Mouse (Mus musculus): ENCODE data around the gene Parva.
A peak's percentile ranks its signal among the peaks of the same experiment; 100 is the strongest.

The Parva gene

GRCm38 (mm10) chr7:112568961-112569360, 141.7 kb downstream of the Parva start:
- no peak for TF ChIP-seq GATA4 (IDR thresholded peaks at IDR 0.05; ENCODE audit: insufficient replicate concordance, low read length)

GRCm38 (mm10) chr7:112581621-112582020, 154.3 kb downstream of the Parva start:
- TF ChIP-seq GATA4 (IDR thresholded peaks at IDR 0.05; ENCODE audit: insufficient replicate concordance, low read length) = no peak

GRCm38 (mm10) chr7:112582882-112583405, 155.6 kb downstream of the Parva start:
- no peak for TF ChIP-seq GATA4 (IDR thresholded peaks at IDR 0.05; ENCODE audit: insufficient replicate concordance, low read length)

GRCm38 (mm10) chr7:112587449-112587848, 160.1 kb downstream of the Parva start:
- TF ChIP-seq GATA4 (IDR thresholded peaks at IDR 0.05; ENCODE audit: insufficient replicate concordance, low read length) = no peak

- TF ChIP-seq GATA4 (IDR thresholded peaks at IDR 0.05; ENCODE audit: insufficient replicate concordance, low read length) = no peak
Observed at GRCm38 (mm10) chr7:112589530-112589929, 162.2 kb downstream of the Parva start.

- no peak for TF ChIP-seq GATA4 (IDR thresholded peaks at IDR 0.05; ENCODE audit: insufficient replicate concordance, low read length)
Observed at GRCm38 (mm10) chr7:112593586-112593985, 166.3 kb downstream of the Parva start.

GRCm38 (mm10) chr7:112595226-112595850, 168.0 kb downstream of the Parva start:
- TF ChIP-seq GATA4 (IDR thresholded peaks at IDR 0.05; ENCODE audit: insufficient replicate concordance, low read length) = no peak

- TF ChIP-seq GATA4 (IDR thresholded peaks at IDR 0.05; ENCODE audit: insufficient replicate concordance, low read length) = no peak
Observed at GRCm38 (mm10) chr7:112599650-112600049, 172.3 kb downstream of the Parva start.

- TF ChIP-seq GATA4 (IDR thresholded peaks at IDR 0.05; ENCODE audit: insufficient replicate concordance, low read length) = peak; percentile 58; the same call in 1 of the 2 replicates
Observed at GRCm38 (mm10) chr7:112600163-112600562, 172.9 kb downstream of the Parva start.

- no peak for TF ChIP-seq GATA4 (IDR thresholded peaks at IDR 0.05; ENCODE audit: insufficient replicate concordance, low read length)
Observed at GRCm38 (mm10) chr7:112602966-112603365, 175.7 kb downstream of the Parva start.

GRCm38 (mm10) chr7:112603496-112604170, 176.3 kb downstream of the Parva start:
- no peak for TF ChIP-seq GATA4 (IDR thresholded peaks at IDR 0.05; ENCODE audit: insufficient replicate concordance, low read length)

- no peak for TF ChIP-seq GATA4 (IDR thresholded peaks at IDR 0.05; ENCODE audit: insufficient replicate concordance, low read length)
Observed at GRCm38 (mm10) chr7:112604209-112604608, 176.9 kb downstream of the Parva start.

GRCm38 (mm10) chr7:112614046-112614790, 186.9 kb downstream of the Parva start:
- TF ChIP-seq GATA4 (IDR thresholded peaks at IDR 0.05; ENCODE audit: insufficient replicate concordance, low read length) = no peak

GRCm38 (mm10) chr7:112614791-112615668, 187.7 kb downstream of the Parva start:
- TF ChIP-seq GATA4 (IDR thresholded peaks at IDR 0.05; ENCODE audit: insufficient replicate concordance, low read length) = no peak

Data from liver, adult (tissue).